Mouse (Mus musculus): ENCODE measurements around the gene Spdye4b.
"Not testable (repeated sequence)": the region's sequence is repeated elsewhere in the genome, so short reads cannot be mapped to it uniquely, and the experiment has no call there.

Spdye4b gene

DNA sequence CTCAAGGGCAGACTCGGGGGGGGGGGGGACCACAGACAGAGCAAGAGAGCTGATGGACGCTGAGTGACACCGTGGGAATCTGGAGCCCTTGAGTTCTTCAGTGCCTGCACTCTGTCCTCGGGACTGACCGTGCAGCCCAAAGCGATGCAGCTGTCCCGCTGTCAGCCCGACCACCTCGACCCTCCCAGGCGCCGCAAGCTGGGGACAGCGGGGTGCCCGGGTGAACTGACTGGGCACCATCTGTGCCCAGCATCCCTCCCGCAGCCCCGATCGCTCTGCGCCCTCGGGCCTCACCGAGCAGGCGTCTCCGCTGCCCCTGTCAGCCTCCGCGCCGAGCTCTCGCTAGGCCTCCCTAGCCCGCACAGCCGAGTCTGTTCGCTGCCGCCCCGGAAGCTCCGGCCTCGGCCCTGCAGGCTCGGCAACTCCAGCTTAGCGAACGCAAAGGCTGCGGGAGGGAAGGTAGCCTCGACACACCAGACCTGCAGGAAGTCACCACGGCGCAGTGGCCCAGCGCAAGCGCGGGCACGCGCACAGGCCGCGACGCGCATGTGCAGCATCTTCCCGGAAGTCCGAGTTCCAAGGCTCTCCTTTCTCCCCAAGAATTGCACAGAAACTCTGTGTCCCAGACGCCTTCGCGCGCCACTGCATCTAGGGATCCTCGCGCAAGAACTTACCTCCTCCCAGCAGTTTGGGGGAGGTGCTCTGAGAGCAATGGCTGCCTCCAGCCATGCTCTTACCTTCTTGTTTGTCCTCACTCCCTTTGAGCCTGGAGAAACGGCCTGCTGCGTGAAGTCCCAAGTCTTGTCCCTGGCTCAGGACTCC, at the start of gene Spdye4b, which contains the start of gene Rbak:
Gene Spdye4b, plus strand, starts transcription at position 763 of the 822 bp plus-strand sequence.
Gene Rbak, minus strand, starts transcription at position 521 of the 822 bp plus-strand sequence.
- DNase-seq (ENCODE audit: low spot score), result peak; percentile 94

DNA sequence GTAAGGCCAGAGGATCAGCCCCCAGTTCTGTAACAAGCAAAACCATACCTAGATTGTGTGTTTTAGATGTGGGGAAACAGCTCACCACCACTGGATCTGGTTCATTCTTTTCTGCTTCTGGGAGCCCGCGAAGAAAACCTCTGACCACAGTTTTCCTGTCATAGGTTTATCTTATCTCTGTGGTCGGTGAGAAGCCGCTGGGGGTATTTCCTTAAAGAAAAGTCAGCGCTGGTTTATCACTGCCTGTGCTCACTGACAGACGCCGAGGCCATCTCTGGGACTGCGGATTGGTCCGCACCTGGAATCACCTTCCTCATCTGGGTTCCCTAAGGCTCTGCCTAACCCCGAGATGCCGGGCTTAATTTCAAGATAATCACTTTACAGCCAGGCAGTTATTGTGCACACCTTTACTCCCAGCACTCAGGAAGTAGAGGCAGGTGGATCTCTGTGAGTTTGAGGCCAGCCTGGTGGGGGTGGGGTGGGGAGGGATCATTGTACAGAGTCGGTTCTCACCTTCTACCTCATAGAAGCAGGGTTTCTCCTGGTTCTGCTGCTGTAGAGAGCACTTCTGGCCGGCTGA, 47.8 kb upstream of the Spdye4b start:
- DNase-seq (ENCODE audit: low spot score), result no peak

DNA sequence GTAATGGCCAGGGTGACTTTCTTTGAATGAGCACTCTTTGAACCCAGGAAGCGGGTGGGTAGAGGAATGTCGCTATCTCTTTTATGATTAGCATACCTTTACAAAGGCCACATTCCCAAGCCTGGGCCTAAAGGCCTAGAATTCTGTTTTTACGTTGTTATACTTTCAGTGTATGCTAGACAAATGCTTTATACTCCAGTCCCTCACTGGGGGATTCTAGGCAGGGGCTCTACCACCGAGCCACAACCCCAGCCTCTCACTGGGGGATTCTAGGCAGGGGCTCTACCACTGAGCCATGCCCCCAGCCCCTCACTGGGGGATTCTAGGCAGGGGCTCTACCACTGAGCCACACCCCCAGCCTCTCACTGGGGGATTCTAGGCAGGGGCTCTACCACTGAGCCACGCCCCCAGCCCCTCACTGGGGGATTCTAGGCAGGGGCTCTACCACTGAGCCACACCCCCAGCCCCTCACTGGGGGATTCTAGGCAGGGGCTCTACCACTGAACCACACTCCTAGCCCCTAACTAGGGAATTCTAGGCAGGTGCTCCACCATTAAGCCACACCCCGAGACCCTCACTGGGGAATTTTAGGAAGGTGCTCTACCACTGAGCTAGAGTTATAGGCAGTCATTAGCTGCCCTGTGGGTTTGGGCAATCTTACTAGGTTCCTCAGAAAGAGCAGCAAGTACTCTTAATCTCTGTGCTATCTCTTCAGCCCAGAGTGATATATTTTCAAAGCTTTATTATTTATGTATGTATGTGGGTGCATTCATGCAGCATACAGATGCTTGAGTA, 46.4 kb upstream of the Spdye4b start:
- not testable (repeated sequence) for DNase-seq (ENCODE audit: low spot score)

DNA sequence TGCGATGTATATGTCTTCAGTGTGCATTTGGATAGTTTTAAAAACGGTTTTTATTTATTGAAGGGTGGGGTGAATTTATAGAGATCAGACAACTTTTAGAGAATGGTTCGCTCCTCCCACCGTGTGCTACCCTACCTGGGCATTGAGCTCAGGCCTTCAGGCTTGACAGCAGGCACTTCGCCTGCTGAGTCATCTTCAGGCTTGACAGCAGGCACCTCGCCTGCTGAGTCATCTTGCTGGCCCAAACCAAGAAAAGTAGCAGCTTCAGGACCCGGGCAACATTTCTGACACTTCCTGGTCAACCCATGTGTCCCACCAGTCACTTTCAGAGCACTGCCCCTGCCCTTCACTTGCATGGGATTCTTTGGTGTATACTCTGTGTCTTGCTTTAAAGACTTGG, 45.8 kb upstream of the Spdye4b start:
- DNase-seq (ENCODE audit: low spot score), result no peak

DNA sequence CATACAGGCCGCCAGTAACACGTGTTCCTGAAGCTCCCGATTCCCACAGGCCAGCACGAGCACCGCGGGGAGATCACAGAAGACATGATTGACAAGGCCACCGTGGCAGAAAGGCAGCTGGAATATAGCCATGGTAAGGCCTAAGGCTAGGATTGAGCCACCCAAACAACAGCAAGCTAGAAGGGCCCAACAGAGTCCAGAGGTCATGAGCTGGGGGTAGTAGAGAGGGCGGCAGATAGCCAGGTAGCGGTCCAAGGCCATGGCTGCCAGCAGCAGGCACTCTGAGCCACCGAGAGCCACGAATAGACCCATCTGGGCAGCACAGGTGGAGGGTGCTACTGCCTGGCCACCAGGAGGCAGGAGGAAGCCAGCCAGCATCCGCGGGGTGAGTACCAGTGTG, 43.2 kb upstream of the Spdye4b start:
- no peak for DNase-seq (ENCODE audit: low spot score)

DNA sequence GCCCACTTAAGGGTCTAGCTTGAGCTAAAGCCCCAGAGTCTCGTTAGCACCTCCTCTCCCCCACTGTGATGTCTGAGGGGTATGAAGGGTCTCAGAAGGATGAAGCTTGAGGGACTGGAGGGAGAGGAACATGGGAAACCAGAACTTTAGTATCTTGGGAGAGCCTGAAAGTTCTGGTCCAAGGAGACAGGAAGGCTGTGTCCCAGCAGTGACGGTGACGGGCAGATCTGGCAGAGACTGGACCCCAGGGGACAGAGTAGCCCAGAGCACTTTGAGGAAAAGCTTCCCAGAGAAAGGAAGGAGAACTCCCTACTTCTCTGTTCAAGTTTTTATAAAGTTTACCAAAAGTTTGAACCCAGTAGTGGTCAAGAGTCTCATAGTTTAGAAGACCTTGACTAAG, 33.3 kb upstream of the Spdye4b start, which contains the start of gene Olfr718-ps1:
Gene Olfr718-ps1, minus strand, starts transcription at position 101 of the 400 bp plus-strand sequence.
- no peak for DNase-seq (ENCODE audit: low spot score)

DNA sequence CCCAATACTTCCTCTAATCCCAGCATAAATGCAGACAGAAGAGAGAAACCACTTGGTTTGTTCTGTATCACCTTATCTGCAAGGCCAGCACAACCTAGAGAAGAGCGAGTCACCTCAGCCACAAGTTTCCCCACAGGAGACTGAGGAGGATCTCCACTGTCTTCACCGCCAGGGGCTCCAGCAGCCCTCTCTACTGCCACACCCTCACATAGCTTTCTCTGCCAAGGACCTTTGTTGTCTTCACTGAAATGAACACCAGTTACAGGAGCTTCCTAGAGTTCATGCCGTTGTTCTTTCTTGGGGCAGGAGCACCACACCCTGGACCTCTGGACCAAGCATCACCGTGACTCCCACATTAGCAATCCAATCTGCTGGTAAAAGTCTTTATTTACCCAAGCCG, 32.2 kb upstream of the Spdye4b start:
- DNase-seq (ENCODE audit: low spot score), result no peak

DNA sequence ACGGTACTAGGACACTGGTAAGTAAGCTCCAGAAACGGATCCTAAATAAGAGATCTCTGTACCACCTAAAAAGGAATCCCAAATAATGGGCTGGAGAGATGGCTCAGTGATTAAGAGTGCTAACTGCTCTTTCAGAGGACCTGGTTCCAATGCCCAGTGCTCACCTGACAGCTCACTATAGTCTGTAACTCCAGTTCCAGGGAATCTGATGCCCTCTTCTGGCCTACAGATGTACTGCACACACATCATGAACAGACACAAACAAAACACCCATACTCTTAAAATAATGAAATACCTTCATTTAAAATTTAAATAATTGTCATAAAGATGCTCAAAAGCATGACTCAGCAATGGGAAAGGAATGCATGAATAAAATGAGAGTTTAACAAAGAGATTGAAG, 31.3 kb upstream of the Spdye4b start:
- DNase-seq (ENCODE audit: low spot score), result no peak

DNA sequence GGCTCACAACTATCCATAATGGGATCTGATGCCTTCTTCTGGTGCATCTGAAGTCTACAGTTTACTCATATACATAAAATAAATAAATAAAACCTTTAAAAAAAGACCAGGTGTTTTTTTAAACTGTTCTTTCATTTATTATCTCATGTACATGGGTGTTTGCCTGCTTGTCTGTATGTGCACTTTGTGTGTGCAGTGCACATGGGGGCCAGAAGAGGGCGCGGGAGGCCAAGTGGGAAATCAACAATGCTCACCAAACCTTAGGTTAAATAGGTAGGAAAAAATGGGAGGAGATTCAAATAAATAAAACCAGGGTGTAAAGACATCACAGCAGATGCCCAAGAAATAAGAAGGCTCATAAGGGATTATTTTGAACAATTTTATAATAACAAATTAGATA, 30.8 kb upstream of the Spdye4b start:
- no peak for DNase-seq (ENCODE audit: low spot score)

DNA sequence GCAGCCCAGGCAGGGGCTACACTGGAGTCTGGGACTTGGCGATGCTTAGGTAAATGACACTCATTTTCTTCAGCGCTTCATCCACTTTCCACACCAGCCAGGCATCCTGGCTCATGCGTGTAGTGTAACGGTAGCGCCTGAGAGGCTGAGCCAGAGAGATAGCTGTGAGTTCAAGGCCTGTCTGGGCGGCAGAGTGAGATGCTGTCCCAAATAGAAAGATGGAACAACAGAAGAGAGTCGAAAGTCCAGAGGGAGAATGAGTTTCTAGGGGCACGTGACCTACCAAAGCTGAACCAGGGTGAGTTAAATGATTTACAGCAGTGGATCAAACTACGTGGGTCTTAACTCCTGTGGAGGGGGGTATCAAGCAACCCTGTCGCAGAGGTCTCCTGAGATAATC, 27.1 kb upstream of the Spdye4b start:
- no peak for DNase-seq (ENCODE audit: low spot score)

DNA sequence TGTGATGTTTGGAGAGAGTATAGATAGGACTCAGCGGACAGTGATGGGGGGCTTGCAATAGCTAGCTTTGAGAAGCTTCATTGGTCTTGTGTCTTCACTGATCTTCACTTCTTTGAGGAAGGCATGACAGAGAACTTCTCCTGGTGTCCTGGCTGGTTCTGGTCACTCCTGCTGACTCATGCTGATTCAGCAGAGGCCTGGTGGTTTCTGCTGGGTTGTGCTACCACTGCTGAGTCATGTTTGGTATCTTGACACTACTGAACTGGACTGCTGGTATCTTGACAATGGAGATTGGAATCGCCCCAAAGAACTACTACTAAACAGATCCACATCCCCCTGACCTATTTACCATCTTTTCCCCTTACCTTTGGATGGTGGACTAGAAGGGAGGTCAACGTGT, 25.3 kb upstream of the Spdye4b start:
- DNase-seq (ENCODE audit: low spot score), result no peak

DNA sequence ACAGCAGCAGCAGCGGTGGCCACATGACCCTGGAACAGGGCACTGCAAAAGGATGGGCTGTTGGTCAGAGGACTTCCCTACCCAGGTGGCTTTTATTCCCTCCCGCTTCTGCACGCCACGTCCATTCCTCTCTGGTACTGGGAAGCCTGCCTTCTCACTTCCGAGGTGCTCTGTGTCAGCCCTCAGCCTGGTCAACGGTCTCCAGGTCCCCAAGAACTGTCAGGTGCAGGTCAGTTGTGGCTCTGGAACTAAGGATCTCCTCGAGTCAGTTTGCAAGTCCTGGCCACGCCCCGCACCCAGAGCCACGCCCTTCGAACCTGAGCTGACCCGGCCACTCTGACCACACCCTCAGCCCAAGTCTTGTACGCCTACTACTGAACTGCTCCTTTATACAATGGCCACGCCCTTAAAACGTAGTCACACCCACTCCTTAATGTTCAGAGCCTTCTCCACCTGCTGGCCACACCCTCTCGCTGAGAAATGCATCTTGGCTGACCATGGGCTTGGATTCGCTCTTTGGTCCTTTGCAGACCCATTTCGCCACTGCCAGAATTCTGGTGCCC, 15.2 kb upstream of the Spdye4b start:
- DNase-seq (ENCODE audit: low spot score), result peak; percentile 43

DNA sequence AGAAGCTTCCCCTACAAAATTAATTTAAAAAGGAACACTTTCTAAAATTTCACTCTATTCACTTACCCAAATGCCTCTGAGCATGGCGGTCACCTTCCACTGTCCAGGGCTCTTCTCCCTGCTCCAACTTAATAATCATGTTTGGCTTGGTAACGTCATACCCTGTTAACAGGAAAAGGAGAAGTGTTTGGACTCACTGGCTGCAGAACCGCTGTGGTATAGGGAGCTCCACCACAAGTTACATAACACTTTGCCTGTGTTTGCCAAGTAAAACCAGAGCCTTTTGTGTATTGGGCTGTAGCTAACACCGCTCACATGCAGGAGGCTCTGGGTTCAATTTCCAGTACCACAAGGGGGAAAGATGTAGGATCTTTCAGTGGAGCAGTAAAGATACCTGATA, 4.8 kb upstream of the Spdye4b start:
- DNase-seq (ENCODE audit: low spot score), result no peak

DNA sequence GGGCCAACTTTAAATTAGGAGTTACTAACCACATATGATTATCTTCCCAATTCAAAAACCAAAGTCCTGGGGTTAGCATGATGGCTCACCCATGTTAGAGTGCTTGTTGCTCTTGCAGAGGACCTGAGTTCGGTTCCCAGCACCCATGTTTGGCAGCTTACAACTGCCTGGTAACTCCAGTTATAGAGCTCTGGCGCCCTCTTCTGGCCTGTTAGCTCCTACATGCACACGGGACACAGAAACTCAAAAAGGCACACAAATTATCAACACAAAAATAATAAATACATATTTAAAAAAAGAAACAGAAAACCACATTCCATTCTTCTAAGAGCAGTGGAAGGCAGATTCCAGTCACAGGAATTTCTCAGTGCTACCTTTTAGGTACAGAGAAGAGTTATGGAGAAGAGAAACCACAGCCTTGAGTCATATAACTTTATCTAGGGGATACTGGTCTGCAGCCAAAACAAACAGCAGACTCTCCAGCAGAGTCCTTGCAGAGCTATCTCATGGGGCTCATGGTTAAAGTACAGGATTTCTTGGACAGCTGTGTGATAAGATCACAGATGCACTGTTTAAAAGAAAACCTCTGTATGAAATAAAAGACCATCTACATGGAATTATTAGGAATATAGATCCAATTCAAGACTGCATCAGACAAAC, 3.1 kb upstream of the Spdye4b start:
- no peak for DNase-seq (ENCODE audit: low spot score)

DNA sequence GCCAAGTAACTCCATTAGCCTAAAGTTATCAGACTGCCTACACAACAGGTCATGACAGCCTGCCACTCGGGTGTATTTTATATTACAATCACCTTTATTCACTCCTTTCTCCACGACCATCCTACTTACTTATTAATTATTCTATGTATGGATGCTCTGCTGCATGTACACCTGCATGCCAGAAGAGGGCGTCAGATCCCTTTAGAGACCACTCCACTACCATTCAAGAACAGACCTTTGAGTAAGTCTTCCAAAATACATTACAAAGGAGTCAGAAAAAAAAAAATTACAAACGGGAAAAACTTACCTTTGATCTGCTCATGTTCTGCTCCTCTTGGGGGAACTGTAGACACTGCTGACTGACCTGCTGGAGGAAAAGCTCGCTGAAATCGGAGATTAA, 1.6 kb upstream of the Spdye4b start:
- DNase-seq (ENCODE audit: low spot score), result no peak

DNA sequence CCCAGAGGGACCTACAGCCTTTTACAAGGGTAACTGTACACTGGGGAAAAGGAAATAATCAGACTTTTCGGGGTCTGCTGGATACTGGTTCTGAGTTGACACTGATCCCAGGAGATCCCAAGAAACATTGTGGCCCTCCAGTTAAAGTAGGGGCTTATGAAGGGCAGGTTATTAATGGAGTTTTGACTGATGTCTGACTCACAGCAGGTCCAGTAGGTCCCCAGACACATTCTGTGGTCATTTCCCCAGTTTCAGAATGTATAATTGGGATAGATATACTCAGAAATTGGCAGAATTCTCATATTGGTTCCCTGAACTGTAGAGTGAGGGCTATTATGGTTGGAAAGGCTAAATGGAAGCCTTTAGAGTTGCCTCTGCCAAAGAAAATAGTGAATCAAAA, 7.2 kb downstream of the Spdye4b start:
- not testable (repeated sequence) for DNase-seq (ENCODE audit: low spot score)

DNA sequence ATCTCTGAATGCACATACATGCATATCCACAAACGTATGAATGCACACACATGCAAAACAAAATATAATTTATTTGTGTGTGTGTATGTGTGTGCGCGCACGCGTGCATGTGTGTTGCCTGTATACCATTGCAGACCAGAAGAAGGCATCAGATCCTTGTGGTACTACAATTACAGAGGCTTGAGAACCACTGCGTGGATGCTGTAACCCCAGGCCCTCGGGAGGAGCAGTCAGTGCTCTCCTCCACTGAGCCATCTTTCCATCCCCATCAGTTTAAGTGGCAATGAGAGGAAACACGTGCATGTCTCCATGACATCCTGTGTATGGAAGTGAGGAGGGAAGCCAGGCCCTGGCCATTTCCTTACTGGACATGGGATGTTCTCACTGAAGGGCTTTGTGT, 12.0 kb downstream of the Spdye4b start:
- DNase-seq (ENCODE audit: low spot score), result no peak

DNA sequence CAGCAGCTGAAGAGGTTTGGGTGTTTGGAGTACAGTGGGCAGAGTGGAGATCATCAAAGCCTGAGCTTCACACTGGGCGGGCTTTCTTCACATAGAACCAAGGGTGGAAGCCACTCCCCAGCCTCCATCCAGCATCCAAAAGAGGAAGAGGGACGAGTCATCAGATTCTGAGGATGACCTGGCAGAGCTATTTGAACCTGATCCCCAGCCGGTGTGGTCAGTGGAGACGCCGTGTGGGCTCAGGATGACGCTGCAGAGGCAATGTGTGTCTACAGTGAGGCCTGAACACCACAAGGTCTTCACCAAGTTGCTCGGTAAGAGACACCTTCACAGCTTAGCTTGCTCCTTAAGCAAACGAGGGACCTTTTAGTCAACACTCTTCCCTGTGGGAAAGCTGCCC, 13.9 kb downstream of the Spdye4b start:
- DNase-seq (ENCODE audit: low spot score), result not testable (repeated sequence)

DNA sequence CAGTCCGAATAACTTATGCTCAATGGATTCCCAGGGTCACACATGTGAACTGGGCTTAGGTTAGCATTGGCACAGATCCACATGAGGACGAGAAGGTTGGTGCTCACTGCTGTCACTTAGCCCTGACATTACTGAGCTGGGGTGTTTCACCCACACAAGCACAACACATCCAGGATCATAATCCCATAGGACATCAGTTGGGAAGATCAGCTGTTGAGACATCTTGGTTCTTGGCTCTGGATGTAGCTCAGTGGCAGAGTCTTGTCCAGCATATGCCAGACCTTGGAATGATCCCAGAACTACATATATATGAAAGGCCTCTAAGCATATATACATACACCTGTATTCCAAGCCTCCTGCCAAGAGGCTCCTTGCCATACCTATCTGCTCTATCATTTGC, 14.3 kb downstream of the Spdye4b start:
- no peak for DNase-seq (ENCODE audit: low spot score)

DNA sequence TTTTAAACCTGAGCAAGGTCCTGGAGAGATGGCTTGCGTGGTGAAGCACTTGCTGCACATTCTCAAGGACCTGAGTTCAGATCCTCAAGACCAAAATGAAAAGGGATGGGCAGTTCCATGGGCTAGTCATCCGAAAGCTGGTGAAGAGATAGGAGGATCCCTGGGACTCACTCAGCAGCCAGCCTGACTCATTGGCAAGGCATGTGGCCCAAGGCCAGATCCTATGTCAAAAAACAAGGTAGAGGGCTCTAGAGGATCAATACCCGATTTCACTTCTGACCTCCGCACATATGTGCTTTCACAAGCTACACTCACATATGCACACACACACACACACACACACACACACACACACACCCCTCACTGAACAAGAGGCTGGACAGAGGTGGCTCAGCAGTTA, 15.7 kb downstream of the Spdye4b start:
- no peak for DNase-seq (ENCODE audit: low spot score)

DNA sequence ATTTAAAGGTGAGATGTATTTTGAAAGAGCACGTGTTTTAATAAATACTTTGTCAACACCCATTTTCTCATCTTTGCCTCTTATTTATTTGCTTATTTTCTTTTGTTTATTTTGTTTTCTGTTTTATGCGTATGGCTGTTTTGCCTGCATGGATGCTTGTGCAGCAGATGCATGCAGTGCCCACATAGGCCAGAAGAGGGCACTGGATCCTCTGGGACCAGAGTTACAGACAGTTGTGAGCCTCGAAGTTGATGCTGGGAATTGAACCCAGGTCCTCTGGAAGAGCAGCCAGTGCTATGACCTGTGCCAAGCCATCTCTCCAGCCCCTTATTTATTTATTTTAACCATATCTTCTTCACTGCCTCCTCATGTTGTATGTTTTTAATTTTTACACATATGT, 24.2 kb downstream of the Spdye4b start:
- no peak for DNase-seq (ENCODE audit: low spot score)

DNA sequence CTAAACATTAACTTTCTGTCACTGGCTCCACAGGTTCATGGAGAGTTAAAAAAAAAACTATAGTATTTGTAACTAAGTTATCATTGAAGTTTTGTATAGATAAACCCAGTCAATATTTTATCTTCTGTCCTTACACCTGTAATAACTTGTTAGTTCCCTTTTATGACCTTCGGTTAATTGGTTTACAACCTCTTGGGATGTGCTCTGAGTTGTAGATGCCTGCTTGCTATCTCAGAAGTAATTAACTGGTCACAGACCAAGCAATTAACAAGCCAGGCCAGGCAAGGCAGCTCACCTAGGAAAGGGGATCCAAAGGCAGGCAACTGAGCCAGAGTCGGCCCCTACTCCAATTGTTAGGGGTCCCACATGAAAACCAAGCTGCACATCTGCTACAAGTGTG, 33.0 kb downstream of the Spdye4b start:
- DNase-seq (ENCODE audit: low spot score), result no peak
